8 mouse cellular contexts compared by ENCODE assay signal in genomic region chr13:23685966-23686365, GRCm38 (mm10). TPM values are rescaled to one million over a fixed set of nuclear protein-coding genes. Genes with fewer than 3 reads are reported as not detected.
DNase-seq lines count a peak whose midpoint lies in the region; ATAC-seq lines count a peak whose summit lies in the region.

No protein-coding gene starts in this region.

- H3K27me3 ChIP-seq in embryonic facial prominence, embryonic 10.5 days (replicated peaks; ENCODE audit: low read depth, poor library complexity, severe bottlenecking), result no peaks in the 10 kb centered on the region
- H3K27me3 ChIP-seq in intestine, embryonic 15.5 days (replicated peaks), result no peaks in the 10 kb centered on the region
- H3K27me3 ChIP-seq in neural tube, embryonic 13.5 days, result no peaks in the 10 kb centered on the region

- peak overlapping the region; percentile 60 for H3K4me3 ChIP-seq in embryonic facial prominence, embryonic 10.5 days
- H3K4me3 ChIP-seq in intestine, embryonic 15.5 days (replicated peaks), result peak overlapping the region; percentile 41
- peak overlapping the region; percentile 50 for H3K4me3 ChIP-seq in neural tube, embryonic 13.5 days

- peak overlapping the region; percentile 56 for H3K4me2 ChIP-seq in intestine, embryonic 15.5 days (replicated peaks)
- H3K4me2 ChIP-seq in neural tube, embryonic 13.5 days, result peak overlapping the region; percentile 72

- peak overlapping the region; percentile 93 for H3K27ac ChIP-seq in embryonic facial prominence, embryonic 10.5 days (replicated peaks)
- peak overlapping the region; percentile 97 for H3K27ac ChIP-seq in intestine, embryonic 15.5 days
- peak overlapping the region; percentile 96 for H3K27ac ChIP-seq in neural tube, embryonic 13.5 days (replicated peaks)

- no peaks in the 10 kb centered on the region for H3K36me3 ChIP-seq in embryonic facial prominence, embryonic 10.5 days (replicated peaks)
- H3K36me3 ChIP-seq in intestine, embryonic 15.5 days, result no peaks in the 10 kb centered on the region
- no peaks in the 10 kb centered on the region for H3K36me3 ChIP-seq in neural tube, embryonic 13.5 days

- H3K9me3 ChIP-seq in embryonic facial prominence, embryonic 10.5 days, result no peaks in the 10 kb centered on the region
- no peaks in the 10 kb centered on the region for H3K9me3 ChIP-seq in intestine, embryonic 15.5 days
- no peaks in the 10 kb centered on the region for H3K9me3 ChIP-seq in neural tube, embryonic 13.5 days

- DNase-seq in left cerebral cortex, postnatal 25 days (ENCODE audit: low spot score in 2 of 2), result peak; percentile 7 to 38
- DNase-seq in left cerebral cortex, adult 9 months (ENCODE audit: low spot score in 2 of 2), result no peak
- no peak for DNase-seq in embryonic facial prominence, embryonic 10.5 days (ENCODE audit: low spot score)
- no peak for DNase-seq in right cerebral cortex, postnatal 36 days (ENCODE audit: low spot score in 2 of 2)
- no peak for DNase-seq in gastrocnemius, adult 18-20 months (ENCODE audit: low spot score)
- no peak for DNase-seq in natural killer cell, adult 2 months (ENCODE audit: low spot score in 2 of 2)

- intact Hi-C loops in left cerebral cortex, postnatal 25 days (cut with DNase I), result loop anchor here (10.0 kb wide), 1 partner anchor 1861 kb away; no protein-coding TSS in a partner anchor

- H3K4me1 ChIP-seq in embryonic facial prominence, embryonic 10.5 days, result peaks cover 23% of the 10 kb centered on the region
- H3K4me1 ChIP-seq in intestine, embryonic 15.5 days (replicated peaks), result peaks cover 8% of the 10 kb centered on the region
- peaks cover 27% of the 10 kb centered on the region for H3K4me1 ChIP-seq in neural tube, embryonic 13.5 days (replicated peaks)

- no peak for ATAC-seq in intestine, embryonic 15.5 days
- no peak for ATAC-seq in neural tube, embryonic 13.5 days (ENCODE audit: low read depth)

- peak overlapping the region; percentile 57 for H3K9ac ChIP-seq in intestine, embryonic 15.5 days
- peak overlapping the region; percentile 79 for H3K9ac ChIP-seq in neural tube, embryonic 13.5 days

- 70% methylated on average over 4 of the region's 4 CpGs for WGBS in embryonic facial prominence, embryonic 10.5 days
- WGBS in intestine, embryonic 15.5 days, result 38% methylated on average over 4 of the region's 4 CpGs
- 44% methylated on average over 4 of the region's 4 CpGs for WGBS in neural tube, embryonic 13.5 days

RNA-seq across cellular contexts. Expression of gene Hist1h2bc, which starts 2.0 kb away (rescaled TPM):
- 10 to 100 TPM; 32.7 to 35.0 TPM for total RNA-seq in left cerebral cortex, postnatal 25 days (2021)
- 19.0 and 20.3 TPM in 2 replicates for polyA plus RNA-seq in embryonic facial prominence, embryonic 10.5 days (2016; fragmentation: Nextera tagmentation; extraction: Ambion mirVana)
- polyA plus RNA-seq in intestine, embryonic 15.5 days (2015; fragmentation: Nextera tagmentation; extraction: Ambion mirVana), result 79.3 and 89.9 TPM in 2 replicates
- 25.7 and 28.2 TPM in 2 replicates for polyA plus RNA-seq in neural tube, embryonic 13.5 days (2015; fragmentation: Nextera tagmentation; extraction: Ambion mirVana)
- 10 to 100 TPM; 66.4 to 69.8 TPM for total RNA-seq in gastrocnemius, adult 18-20 months (2021)

RNA-seq across cellular contexts. Expression of gene Hist1h2ac, which starts 2.2 kb away (rescaled TPM):
- total RNA-seq in left cerebral cortex, postnatal 25 days (2021), result 1 to 10 TPM; 2.1 to 2.4 TPM
- polyA plus RNA-seq in embryonic facial prominence, embryonic 10.5 days (2016; fragmentation: Nextera tagmentation; extraction: Ambion mirVana), result 0.91 and 1.3 TPM in 2 replicates
- 1.3 and 1.5 TPM in 2 replicates for polyA plus RNA-seq in intestine, embryonic 15.5 days (2015; fragmentation: Nextera tagmentation; extraction: Ambion mirVana)
- polyA plus RNA-seq in neural tube, embryonic 13.5 days (2015; fragmentation: Nextera tagmentation; extraction: Ambion mirVana), result 0.40 and 0.66 TPM in 2 replicates
- total RNA-seq in gastrocnemius, adult 18-20 months (2021), result 1 to 10 TPM in 1 of 2 experiments, under 1 TPM in 1; 0.68 to 1.3 TPM

RNA-seq across cellular contexts. Expression of gene Hist1h1t, which starts 9.6 kb away (rescaled TPM):
- total RNA-seq in left cerebral cortex, postnatal 25 days (2021), result not detected
- 0.28 TPM in 1 of 2 replicates, not detected in the other for polyA plus RNA-seq in embryonic facial prominence, embryonic 10.5 days (2016; fragmentation: Nextera tagmentation; extraction: Ambion mirVana)
- polyA plus RNA-seq in intestine, embryonic 15.5 days (2015; fragmentation: Nextera tagmentation; extraction: Ambion mirVana), result not detected in 2 replicates
- polyA plus RNA-seq in neural tube, embryonic 13.5 days (2015; fragmentation: Nextera tagmentation; extraction: Ambion mirVana), result not detected in 2 replicates
- not detected for total RNA-seq in gastrocnemius, adult 18-20 months (2021)

RNA-seq across cellular contexts. Expression of gene Hist1h4c, which starts 12.3 kb away (rescaled TPM):
- total RNA-seq in left cerebral cortex, postnatal 25 days (2021), result 100 to 1,000 TPM in 1 of 2 experiments, 10 to 100 TPM in 1; 94.8 to 129 TPM
- 6.6 and 6.8 TPM in 2 replicates for polyA plus RNA-seq in embryonic facial prominence, embryonic 10.5 days (2016; fragmentation: Nextera tagmentation; extraction: Ambion mirVana)
- polyA plus RNA-seq in intestine, embryonic 15.5 days (2015; fragmentation: Nextera tagmentation; extraction: Ambion mirVana), result 4.7 and 5.7 TPM in 2 replicates
- 2.3 and 2.5 TPM in 2 replicates for polyA plus RNA-seq in neural tube, embryonic 13.5 days (2015; fragmentation: Nextera tagmentation; extraction: Ambion mirVana)
- 10 to 100 TPM; 57.1 to 66.2 TPM for total RNA-seq in gastrocnemius, adult 18-20 months (2021)

RNA-seq across cellular contexts. Expression of gene Hfe, which starts 24.7 kb away (rescaled TPM):
- total RNA-seq in left cerebral cortex, postnatal 25 days (2021), result 1 to 10 TPM; 3.1 to 3.7 TPM
- polyA plus RNA-seq in embryonic facial prominence, embryonic 10.5 days (2016; fragmentation: Nextera tagmentation; extraction: Ambion mirVana), result 1.5 and 2.0 TPM in 2 replicates
- polyA plus RNA-seq in intestine, embryonic 15.5 days (2015; fragmentation: Nextera tagmentation; extraction: Ambion mirVana), result 6.4 and 7.9 TPM in 2 replicates
- 3.7 and 4.0 TPM in 2 replicates for polyA plus RNA-seq in neural tube, embryonic 13.5 days (2015; fragmentation: Nextera tagmentation; extraction: Ambion mirVana)
- 10 to 100 TPM; 25.6 to 25.7 TPM for total RNA-seq in gastrocnemius, adult 18-20 months (2021)

Comparison
In these comparisons a context has a peak if more than half of its experiments do, and no peak if none do; other contexts are left out.
1. DNase-seq: peak in left cerebral cortex, postnatal 25 days (2 of 2); none in left cerebral cortex, adult 9 months (0 of 2), embryonic facial prominence, embryonic 10.5 days (single experiment), right cerebral cortex, postnatal 36 days (0 of 2), gastrocnemius, adult 18-20 months (single experiment) and natural killer cell, adult 2 months (0 of 2).
2. Peak in every context shown above with its lines, with median percentiles within 50 percentile points of each other: H3K27ac ChIP-seq and H3K4me3 ChIP-seq.